Mouse (Mus musculus): ENCODE results near the gene Traf1. TPM values are rescaled to one million over a fixed set of nuclear protein-coding genes. Genes with fewer than 3 reads are reported as not detected.

Traf1 gene
- total RNA-seq, 2 experiments from 2014 or later = 1.2 to 1.4 TPM

DNA sequence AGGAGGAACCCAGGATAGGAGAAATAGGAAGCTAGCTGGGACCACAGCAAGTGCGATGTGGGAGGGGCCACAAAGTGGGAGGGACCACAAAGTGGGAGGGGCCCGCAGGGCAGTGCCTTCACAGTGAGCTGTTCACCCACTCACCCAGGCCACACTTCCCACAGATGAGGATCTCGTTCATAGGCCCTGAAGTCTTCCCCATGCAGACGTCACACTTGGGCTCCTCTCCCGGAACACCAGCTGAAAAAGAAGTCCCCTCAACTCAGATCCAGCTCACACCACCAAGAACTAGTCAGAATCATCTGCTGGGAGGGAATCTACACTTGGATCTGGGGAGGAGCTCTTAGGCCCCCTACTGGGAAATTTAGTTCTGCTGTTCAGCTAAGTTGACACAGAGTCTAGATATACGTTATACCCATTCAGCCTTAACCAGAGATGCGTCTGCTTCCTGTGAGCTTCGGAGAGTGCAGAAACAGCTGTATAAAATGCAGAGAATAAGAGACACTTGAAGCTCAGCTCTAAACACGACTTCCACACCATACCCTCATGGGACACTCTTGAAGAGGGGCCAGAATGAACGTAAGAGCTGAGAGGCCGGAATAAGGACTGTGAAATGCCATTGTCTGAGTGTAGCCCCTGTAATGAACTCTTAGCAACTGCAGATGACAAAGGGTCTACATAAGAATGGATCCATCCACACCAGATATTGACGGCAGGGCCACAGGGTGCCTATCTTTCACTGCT lies 54.5 kb downstream of the Traf1 start:
- intact Hi-C loops (cut with DNase I) = no loop called here
- DNase-seq (ENCODE audit: low spot score in 2 of 2) = peak; percentile 23 to 25

DNA sequence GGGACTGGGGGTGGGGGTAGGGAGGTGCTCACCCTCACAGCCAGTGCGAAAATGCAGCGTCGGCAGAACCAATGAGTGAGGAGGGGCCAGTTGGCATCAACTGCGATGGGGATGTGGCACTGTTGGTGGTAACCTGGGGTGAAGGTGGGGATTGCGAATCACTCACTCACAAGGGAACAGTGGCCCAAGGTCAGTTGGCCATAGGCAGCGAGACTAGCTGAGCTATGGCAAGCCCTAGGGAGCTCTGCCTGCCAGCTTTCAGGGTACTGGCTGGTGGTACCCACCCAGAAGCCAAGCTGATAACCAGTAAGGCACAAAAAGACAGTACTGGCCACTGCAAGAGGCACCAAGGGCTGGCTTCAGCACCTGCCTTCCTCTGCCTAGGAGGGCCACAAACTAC lies 55.1 kb downstream of the Traf1 start:
- intact Hi-C loops (cut with DNase I) = no loop called here
- no peak for DNase-seq (ENCODE audit: low spot score in 2 of 2)

DNA sequence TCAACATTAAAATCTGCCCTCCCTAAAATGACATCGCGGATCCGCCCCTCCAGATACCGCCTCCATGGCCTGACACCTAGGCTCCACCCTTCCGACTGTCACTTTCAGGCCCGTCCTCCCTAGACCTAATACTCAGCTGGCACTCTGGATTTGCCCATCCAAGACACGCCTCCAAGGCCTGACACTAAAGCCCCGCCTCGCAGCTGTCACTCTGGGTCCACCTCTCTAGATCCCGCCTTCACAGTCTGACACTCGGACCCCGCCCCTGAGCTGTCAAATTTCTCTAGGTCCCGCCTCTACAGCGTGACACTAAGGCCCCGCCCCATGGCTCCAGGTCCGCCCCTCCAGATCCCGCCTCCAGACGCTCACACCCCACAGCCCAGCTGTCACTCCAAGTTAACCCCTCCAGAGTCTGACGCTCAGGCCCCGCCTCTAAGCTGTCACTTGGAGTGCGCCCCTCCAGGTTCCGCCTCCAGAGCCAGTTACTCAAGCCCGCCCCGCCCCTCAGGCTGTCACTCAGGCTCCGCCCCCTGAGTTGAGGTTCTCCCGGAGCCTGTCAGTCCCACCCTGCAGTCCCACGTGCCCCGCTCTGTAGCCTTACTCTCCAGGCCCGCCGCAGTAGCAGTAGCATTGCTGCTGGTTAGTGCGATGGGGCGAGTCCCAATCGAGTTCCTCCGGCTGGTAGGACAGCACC lies 56.6 kb downstream of the Traf1 start:
- intact Hi-C loops (cut with DNase I) = loop anchor here (2.0 kb wide), 1 partner anchor 34 kb away; no protein-coding TSS in a partner anchor
- peak; percentile 96 to 98 for DNase-seq (ENCODE audit: low spot score in 2 of 2)

DNA sequence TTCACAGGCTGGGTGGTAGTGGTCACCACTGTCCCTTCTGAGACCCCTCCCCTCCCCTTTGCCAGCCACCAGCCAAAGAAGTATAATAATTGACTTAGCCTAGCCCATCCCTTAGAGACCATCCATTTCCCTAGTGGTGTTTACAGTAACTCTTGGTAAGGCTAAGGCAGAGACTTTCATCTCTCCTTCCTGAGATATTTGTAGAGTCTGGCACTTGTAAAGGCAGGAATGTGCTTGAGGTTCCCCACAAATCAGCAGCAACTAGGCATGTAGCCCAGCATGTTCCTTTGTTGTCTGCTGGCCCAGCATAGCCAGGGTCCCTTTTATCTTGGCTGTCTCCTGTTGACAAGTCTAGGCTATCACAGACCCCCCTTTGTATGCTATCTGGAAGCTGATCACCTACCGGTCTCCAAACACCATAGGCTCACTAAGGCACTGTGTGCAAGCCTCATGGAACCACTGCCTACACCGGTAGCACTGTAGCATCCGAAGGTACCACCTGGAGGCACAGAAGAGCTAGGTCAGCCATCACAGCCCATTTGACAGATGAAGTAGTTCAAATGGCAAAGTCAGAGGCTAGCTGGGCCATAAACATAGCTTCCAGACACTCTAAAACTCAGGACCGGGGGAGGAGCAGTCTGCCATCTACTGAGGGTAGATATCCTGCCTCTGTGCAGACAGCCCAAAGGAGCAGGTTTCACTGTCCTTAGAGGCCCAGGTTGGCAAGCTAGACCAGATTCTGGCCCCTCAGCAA lies 57.7 kb downstream of the Traf1 start:
- intact Hi-C loops (cut with DNase I) = loop anchor here (2.0 kb wide), 1 partner anchor 33 kb away; no protein-coding TSS in a partner anchor
- DNase-seq (ENCODE audit: low spot score in 2 of 2) = no peak

DNA sequence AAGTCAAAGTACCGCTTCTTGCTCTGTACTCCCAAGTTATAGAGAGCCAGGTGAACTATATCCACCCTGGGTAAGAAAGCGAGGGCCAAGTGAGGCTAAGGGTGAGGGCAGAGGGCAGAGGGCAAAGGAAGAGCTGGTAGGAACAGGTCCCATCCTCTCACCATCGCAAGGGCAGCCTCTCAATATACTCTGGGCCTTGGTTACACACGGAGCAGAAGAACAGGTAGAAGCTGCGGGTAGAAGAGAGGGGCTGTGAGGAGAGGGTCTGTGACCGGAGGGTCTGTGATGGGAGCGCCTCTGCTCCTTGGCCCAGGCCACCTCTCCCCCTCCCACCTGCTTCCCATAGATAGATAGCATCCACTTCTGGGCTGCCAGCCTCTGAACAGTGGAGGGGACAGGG lies 58.4 kb downstream of the Traf1 start:
- no peak for DNase-seq (ENCODE audit: low spot score in 2 of 2)
- intact Hi-C loops (cut with DNase I) = no loop called here

DNA sequence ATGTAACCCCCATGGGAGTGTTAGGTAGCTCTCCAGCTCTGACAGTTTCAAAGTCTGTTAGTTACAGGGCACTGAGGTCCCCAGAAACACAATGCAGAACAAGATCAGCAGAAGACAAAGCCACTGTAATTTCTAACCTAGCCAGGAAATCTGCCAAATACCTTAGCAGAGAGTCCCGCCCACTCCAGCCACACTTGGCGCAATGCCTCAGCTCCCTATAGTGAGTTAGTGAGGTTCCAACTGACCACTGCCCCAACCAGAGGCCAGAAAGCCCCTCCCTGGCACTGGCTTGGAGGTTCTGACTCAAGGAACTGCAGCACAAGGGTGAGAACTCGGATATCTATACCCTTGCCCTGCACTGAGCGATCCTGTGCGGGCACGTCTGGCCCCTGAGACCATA lies 58.8 kb downstream of the Traf1 start:
- DNase-seq (ENCODE audit: low spot score in 2 of 2) = no peak
- intact Hi-C loops (cut with DNase I) = no loop called here

DNA sequence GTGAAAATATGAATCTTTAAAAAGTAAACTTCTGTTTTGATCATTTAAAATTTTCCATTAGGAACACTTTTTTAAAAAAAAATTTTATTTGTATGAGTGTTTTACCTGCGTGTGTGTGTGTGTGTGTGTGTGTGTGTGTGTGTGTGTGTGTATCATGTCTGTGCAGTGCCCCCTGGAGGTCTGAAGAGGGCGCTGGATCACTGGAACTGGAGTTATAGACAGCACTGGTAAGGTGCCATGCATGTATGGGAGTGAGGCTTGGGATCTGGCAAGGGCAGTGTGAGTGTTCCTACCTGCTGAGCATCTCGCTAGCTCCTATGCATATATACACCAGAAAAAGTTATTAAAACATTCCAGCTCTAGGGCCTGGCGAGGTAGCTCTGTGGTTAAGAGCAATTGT lies 59.8 kb downstream of the Traf1 start:
- DNase-seq (ENCODE audit: low spot score in 2 of 2) = no peak
- intact Hi-C loops (cut with DNase I) = no loop called here

DNA sequence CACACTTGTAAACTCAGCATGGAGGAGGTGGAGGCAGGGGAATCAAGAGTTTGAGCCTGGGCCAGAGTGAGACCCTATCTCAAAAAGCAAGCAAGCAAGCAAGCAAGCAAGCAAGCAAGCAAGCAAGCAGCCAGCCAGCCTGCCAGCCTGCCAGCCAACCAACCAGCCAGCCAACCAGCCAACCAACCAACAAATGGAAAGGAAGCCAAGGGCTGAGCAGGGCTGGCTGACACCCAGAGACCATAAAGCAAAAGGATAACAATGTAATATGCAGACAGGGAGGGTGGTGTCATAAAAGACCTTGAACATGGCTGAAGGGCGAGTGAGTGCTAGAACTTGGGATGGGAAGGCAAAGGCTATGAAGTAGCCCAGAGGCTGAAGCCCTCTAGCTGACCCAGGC lies 61.2 kb downstream of the Traf1 start:
- DNase-seq (ENCODE audit: low spot score in 2 of 2) = no peak
- intact Hi-C loops (cut with DNase I) = no loop called here

DNA sequence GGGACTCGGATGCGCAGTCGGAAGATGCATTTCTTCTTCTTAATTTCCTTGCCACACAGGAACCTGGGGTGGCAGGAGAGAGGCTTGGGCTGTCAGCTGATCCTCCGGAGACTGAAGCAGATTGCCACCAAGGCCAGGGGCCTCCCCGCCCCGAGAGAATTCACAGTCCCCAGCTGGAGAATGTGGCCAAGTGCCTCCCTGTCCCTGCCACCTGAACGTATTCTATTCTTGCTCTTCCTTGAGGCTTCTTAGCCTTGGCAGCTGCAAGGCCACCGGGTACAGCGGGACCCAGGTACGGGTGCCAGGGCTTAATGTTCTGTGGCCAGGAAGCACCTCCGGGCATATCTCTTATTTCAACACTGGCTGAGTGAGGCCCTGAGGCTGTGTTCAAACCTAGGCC lies 61.9 kb downstream of the Traf1 start:
- intact Hi-C loops (cut with DNase I) = no loop called here
- DNase-seq (ENCODE audit: low spot score in 2 of 2) = no peak

DNA sequence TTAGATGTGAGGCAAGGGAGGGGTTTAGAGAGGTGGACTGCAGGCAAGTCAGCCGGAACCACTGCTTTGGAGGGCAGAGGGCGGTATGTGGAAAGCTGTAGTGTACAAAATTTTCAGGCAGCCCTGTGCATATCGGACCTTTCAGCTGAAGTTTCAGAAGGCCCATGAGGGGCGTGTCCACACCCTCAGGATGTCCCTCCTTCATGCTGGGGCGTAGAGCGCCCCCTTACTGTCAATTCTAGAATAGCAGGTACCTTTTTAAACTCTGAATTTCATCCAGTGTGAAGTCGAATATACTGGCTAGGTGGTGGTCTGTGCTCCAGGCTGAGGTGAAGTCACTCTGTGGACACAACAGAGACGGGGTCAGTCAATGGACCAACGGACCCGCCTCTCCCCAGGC lies 63.8 kb downstream of the Traf1 start:
- no peak for DNase-seq (ENCODE audit: low spot score in 2 of 2)
- intact Hi-C loops (cut with DNase I) = no loop called here

DNA sequence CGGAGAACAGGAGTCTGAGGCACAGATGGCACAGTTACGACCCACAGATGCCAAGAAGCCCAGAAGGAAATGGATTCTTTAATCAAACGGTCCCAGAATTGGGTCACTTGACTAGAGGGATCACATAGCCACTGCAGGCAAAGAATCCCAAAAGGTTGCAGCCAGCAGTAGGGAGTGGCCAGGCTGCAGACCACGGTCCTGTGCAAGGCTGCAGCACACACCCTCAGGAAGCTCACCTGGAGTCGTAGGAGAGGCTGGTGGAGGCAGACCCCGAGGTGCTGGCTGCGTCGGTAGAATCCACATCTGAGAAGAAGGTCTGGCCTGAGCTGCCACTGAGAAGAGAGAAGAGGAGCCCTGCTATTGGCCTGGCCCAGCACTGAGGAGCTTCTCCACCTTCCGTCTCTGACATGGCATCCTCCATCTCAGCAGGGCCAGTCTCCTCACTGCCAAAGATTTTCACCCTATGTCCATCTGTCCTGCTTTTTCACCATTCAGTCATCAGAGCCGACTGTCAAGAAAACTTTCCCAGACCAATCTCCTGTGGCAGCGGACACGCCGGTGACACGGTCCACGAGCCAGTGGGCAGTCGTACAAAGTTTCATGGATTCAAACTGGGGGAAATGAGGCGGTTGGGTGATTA lies 64.6 kb downstream of the Traf1 start:
- DNase-seq (ENCODE audit: low spot score in 2 of 2) = no peak
- intact Hi-C loops (cut with DNase I) = no loop called here

DNA sequence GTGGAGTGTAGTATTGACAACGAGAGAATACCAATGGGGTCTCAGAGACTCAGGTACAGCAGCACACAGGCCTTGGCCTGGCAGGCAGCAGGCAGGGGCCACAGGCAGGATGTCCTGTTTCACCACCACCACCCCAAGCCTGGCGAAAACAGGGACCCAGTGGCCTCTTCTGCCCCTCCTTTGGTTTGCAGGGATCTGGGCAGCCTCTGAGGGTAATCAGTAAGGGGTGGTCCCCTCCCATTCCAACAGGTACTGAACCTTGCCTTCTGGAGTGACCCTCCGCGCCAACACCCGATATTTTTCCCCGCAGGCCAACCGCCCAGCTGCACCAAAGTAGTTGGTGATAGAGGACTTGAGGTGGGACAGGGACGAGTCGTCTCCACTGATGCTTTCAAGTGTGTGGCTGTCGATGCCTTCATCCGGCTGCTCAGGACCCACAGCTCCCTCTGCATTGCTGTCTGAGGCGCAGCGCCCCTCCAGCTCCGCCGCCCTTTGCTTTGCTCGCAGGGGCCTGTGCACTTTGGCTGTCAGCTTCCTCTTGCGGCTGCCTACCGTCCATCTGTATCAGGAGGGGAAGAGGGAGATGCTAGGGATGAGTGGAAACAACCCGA lies 66.0 kb downstream of the Traf1 start:
- intact Hi-C loops (cut with DNase I) = no loop called here
- DNase-seq (ENCODE audit: low spot score in 2 of 2) = no peak

DNA sequence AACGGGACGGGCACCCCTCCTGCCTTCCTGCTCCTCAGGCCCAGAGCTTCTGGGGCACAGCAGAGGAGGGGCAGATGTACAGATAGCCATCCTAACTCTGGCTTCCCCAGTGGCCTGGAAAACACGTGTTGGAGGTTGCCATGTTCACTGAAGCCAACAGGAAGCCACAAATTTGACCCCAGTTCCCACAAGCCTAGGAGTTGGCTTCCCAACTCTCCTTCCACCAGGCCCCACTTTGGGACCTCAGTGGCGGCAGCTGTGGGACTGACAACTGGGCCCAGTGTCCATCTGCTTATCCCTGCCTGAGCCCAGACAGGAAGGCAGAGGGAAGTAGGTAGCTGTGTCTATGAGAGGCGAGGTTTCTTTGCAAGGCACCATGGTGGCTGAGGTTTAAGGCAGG lies 67.6 kb downstream of the Traf1 start:
- no peak for DNase-seq (ENCODE audit: low spot score in 2 of 2)
- intact Hi-C loops (cut with DNase I) = no loop called here

Other genes starting within 250 kb of the Traf1 start
- gene Gapvd1, start 206.5 kb downstream of the Traf1 start, total RNA-seq (2021) = 100 to 1,000 TPM in 1 of 2 experiments, 10 to 100 TPM in 1; 93.3 to 109 TPM
- gene Hspa5, start 189.8 kb downstream of the Traf1 start, total RNA-seq (2021) = 100 to 1,000 TPM; 256 to 388 TPM
- gene Rabepk, start 161.9 kb downstream of the Traf1 start, total RNA-seq (2021) = 10 to 100 TPM; 29.2 to 36.3 TPM
- 10 to 100 TPM; 88.7 to 94.6 TPM for gene Fbxw2, start 135.5 kb downstream of the Traf1 start, total RNA-seq (2021)
- not detected for gene Gm34653, start 128.8 kb downstream of the Traf1 start, total RNA-seq (2021)
- under 1 TPM; 0.37 to 0.93 TPM for gene Cutal, start 87.4 kb downstream of the Traf1 start, total RNA-seq (2021)
- 10 to 100 TPM; 35.7 to 35.9 TPM for gene Psmd5, start 86.8 kb downstream of the Traf1 start, total RNA-seq (2021)
- 1 to 10 TPM in 1 of 2 experiments, under 1 TPM in 1; 0.29 to 1.4 TPM for gene Phf19, start 47.7 kb downstream of the Traf1 start, total RNA-seq (2021)
- gene Hc, start 99.7 kb upstream of the Traf1 start, total RNA-seq (2021) = under 1 TPM in 1 of 2 experiments, not detected in 1; 0.27 TPM
- under 1 TPM in 1 of 2 experiments, not detected in 1; 0.45 TPM for gene AI182371, start 139.8 kb upstream of the Traf1 start, total RNA-seq (2021)
- 10 to 100 TPM in 1 of 2 experiments, 1 to 10 TPM in 1; 6.7 to 11.0 TPM for gene Cntrl, start 147.7 kb upstream of the Traf1 start, total RNA-seq (2021)
- gene Rab14, start 239.3 kb upstream of the Traf1 start, total RNA-seq (2021) = 100 to 1,000 TPM; 224 to 235 TPM

Measured in left cerebral cortex, postnatal 36 days (tissue).